Mouse (Mus musculus) spleen, adult 2 months (tissue): ENCODE data around the gene Patl1. TPM values are rescaled to one million over a fixed set of nuclear protein-coding genes. Genes with fewer than 3 reads are reported as not detected.
"Not testable (repeated sequence)": the region's sequence is repeated elsewhere in the genome, so short reads cannot be mapped to it uniquely, and the experiment has no call there.

Source experiments
- DNase-seq, 2 experiments: peaks; one replicate each; pipeline versions ENCODE4 v3.0.0 to v3.0.0-alpha.2; 2012 to 2021; ENCODE audit warnings: low spot score in 2 of 2, low read depth in 1 of 2
- H3K27ac ChIP-seq: fragments of 200-500 bp; 2 replicates; pipeline ENCODE4 v1.5.1; 2012; ENCODE audit warnings: low read length, inconsistent platforms; ENCODE audit not compliant: insufficient read depth
- H3K27me3 ChIP-seq: fragments of 200-500 bp; 2 replicates; pipeline ENCODE4 v1.6.1; 2012; ENCODE audit warnings: mild to moderate bottlenecking, moderate library complexity, low read length, inconsistent platforms; ENCODE audit not compliant: control insufficient read depth, insufficient read depth
- H3K36me3 ChIP-seq: fragments of 200-500 bp; 2 replicates; pipeline ENCODE4 v1.6.1; 2012; ENCODE audit warnings: mild to moderate bottlenecking, low read length, inconsistent platforms; ENCODE audit not compliant: control insufficient read depth, insufficient read depth
- H3K4me1 ChIP-seq: fragments of 200-500 bp; 2 replicates; pipeline ENCODE4 v1.6.1; 2011; ENCODE audit warnings: inconsistent platforms; ENCODE audit not compliant: control insufficient read depth, insufficient read depth, insufficient read length
- H3K4me3 ChIP-seq: fragments of 200-500 bp; 2 replicates; pipeline ENCODE4 v1.5.1; 2011; ENCODE audit warnings: mild to moderate bottlenecking, inconsistent platforms; ENCODE audit not compliant: insufficient read depth, insufficient read length; ENCODE audit errors: extremely low read depth
- CTCF ChIP-seq: fragments of 200-500 bp; IDR thresholded peaks from 2 replicates; pipeline ENCODE4 v1.5.1; 2011; ENCODE audit warnings: mild to moderate bottlenecking, inconsistent platforms; ENCODE audit not compliant: insufficient read depth, insufficient read length, insufficient replicate concordance; ENCODE audit errors: extremely low read depth
- POLR2A ChIP-seq: fragments of 200-500 bp; IDR thresholded peaks from 2 replicates; pipeline ENCODE4 v1.6.1; 2011; ENCODE audit warnings: low read depth, low read length, inconsistent platforms
- WGBS: fragments of 180-500 bp; shearing (Covaris S2); methylation state at CpG from one replicate; pipeline ENCODE4 v1.1.7; 2018; 5-methylcytosine and 5-hydroxymethylcytosine counted together
- polyA plus RNA-seq: library from polyadenylated mRNA; depleted of rRNA; stranded (reverse); fragments of >200 nt; gene quantifications from 2 replicates; pipeline ENCODE4 v1.2.3, GENCODE M21; 2012; rRNA removed

The Patl1 gene
- 12.6 and 13.7 TPM in 2 replicates for polyA plus RNA-seq

DNA sequence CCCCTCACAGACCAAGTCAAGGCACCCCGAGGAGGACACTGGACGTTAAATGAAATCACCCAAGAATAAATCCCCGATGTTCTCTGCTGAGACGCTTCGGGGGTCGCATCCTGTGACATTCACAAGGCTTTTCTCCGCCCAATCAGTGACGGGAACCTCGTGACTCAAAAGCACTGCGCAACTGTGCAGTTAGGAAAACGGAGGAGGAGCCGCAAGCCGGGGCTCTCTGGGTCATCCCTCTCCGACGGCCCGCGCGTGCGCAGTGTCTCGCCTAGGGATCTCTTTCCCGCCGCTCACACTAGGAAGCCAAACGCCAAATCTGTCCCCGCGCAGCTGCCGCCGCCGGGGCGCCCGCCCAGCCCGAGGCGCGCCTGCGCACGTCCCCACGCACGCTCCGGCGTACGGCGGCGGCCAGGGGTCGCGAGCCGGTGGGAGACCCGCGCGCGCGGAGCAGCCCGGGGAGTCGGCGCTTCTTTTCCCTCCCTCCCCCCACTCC is at the start of gene Patl1:
Gene Patl1, plus strand, starts transcription at position 363 of the 496 bp plus-strand sequence.
- peak within 1 kb of the TSS; percentile 88 for H3K4me3 ChIP-seq
- DNase-seq = peak; percentile 95 to 96
- H3K4me1 ChIP-seq = peaks cover 3% of the 10 kb centered on the region
- peaks cover 4% of the 10 kb centered on the region; the same call in 1 of the 2 replicates for H3K36me3 ChIP-seq
- peak within 1 kb of the TSS; percentile 82 for H3K27ac ChIP-seq
- no peaks in the 10 kb centered on the region for H3K27me3 ChIP-seq
- WGBS = 1% methylated on average over 53 of the region's 53 CpGs
- TF ChIP-seq POLR2A = peak; percentile 66
- no peak for TF ChIP-seq CTCF

DNA sequence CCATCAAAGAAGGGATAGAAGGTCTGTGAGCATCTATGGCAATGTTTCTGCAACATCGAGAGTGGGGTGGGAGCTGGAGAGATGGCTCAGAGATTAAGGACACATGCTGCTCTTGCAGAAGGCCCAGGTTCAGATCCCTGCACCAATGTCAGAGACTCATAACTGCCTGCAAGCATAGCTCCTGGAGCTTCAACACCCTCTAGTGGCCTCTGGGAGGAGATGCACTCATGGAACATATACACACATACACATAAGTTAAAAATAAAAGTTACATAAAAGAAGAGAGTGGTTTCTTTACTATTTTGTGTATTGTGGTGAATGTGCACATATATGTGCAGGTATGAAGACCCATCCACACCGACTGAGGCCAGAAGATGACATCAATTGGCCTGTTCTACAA is 44.4 kb upstream of the Patl1 start:
- Histone ChIP-seq H3K4me1 (no peaks in the 10 kb centered on the region), H3K27ac (no peak overlapping the region), H3K36me3 (no peaks in the 10 kb centered on the region), H3K4me3 (no peak overlapping the region; the same call in 1 of the 2 replicates), H3K27me3 (no peaks in the 10 kb centered on the region)
- TF ChIP-seq CTCF (no peak), POLR2A (no peak)
- WGBS = 77% methylated on average over 2 of the region's 2 CpGs
- no peak for DNase-seq

DNA sequence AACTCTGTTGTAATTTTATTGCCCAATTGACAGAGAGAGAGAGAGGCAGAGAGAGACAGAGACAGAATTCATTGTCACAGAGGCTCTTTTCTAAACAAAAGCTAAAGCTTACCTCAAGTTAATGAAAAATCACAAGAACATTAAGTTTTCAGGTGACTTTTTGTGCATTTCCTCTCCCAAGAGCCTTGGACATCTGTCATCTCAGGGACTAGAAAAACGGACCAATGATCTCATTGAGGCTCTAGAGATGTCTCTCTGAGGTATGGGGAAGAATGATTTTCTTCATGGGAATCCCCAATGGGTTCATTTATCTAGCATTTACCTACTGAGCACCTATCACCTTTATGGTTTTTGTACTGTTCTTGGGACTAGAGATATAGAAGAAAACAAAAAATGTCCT is 37.2 kb upstream of the Patl1 start, which contains the start of gene Olfr1419:
Gene Olfr1419, minus strand, starts transcription at position 101 of the 400 bp plus-strand sequence.
- 51% methylated on average over 1 of the region's 1 CpGs for WGBS
- H3K27ac ChIP-seq = no peak within 1 kb of the TSS
- no peaks in the 10 kb centered on the region for H3K4me1 ChIP-seq
- no peak for DNase-seq
- no peaks in the 10 kb centered on the region for H3K27me3 ChIP-seq
- H3K36me3 ChIP-seq = no peaks in the 10 kb centered on the region
- H3K4me3 ChIP-seq = no peak within 1 kb of the TSS
- TF ChIP-seq POLR2A (no peak), CTCF (no peak)

- H3K27ac ChIP-seq, DNase-seq, H3K4me1 ChIP-seq, H3K27me3 ChIP-seq, H3K36me3 ChIP-seq, H3K4me3 ChIP-seq: not testable (repeated sequence)
- 74% methylated on average over 22 of the region's 22 CpGs for WGBS
Observed at GRCm38 (mm10) chr19:11878404-11878803, 33.8 kb upstream of the Patl1 start.

- no peak for DNase-seq
- no peaks in the 10 kb centered on the region for H3K4me1 ChIP-seq
- TF ChIP-seq CTCF (no peak), POLR2A (no peak)
- 54% methylated on average over 1 of the region's 1 CpGs for whole genome bisulfite sequencing
- H3K27ac ChIP-seq = no peak within 1 kb of the TSS
- H3K36me3 ChIP-seq = no peaks in the 10 kb centered on the region
- no peaks in the 10 kb centered on the region for H3K27me3 ChIP-seq
- no peak within 1 kb of the TSS for H3K4me3 ChIP-seq
Observed at GRCm38 (mm10) chr19:11886265-11886664, 25.9 kb upstream of the Patl1 start, which contains the start of gene Olfr1420. TSS of gene Olfr1420 (plus strand) at chr19:11886565.

DNA sequence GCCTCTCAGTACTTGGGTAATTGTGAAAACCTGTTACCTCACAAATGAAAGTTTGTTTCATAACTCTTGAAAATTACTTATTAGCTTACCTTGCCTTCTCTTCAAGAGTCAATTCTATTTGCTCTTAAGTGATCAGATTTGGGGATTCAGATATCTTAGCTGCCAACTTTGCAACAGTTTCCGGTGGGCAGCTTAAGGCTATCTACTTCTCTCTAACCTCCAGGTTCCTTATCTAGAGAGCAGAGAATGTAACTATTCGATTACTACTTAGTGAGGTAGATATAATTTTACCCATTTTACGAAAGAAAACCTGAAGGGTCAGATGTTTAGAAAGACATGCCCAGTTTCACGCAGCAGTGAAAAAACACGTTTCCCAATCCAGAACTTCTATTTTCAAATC is 1.2 kb upstream of the Patl1 start:
- Histone ChIP-seq H3K4me1 (peaks cover 3% of the 10 kb centered on the region; the same call in 1 of the 2 replicates), H3K27me3 (no peaks in the 10 kb centered on the region), H3K27ac (peak overlapping the region; percentile 82; the same call in 1 of the 2 replicates), H3K4me3 (no peak overlapping the region), H3K36me3 (peaks cover 4% of the 10 kb centered on the region; the same call in 1 of the 2 replicates)
- DNase-seq = no peak
- 76% methylated on average over 5 of the region's 5 CpGs for WGBS
- TF ChIP-seq CTCF (no peak), POLR2A (no peak)

GRCm38 (mm10) chr19:11911603-11912002 is 596 bp upstream of the Patl1 start:
- TF ChIP-seq POLR2A (no peak), CTCF (no peak)
- no peaks in the 10 kb centered on the region for H3K27me3 ChIP-seq
- H3K27ac ChIP-seq = peak overlapping the region; percentile 82
- WGBS = 1% methylated on average over 17 of the region's 17 CpGs
- peak overlapping the region; percentile 88 for H3K4me3 ChIP-seq
- H3K36me3 ChIP-seq = peaks cover 4% of the 10 kb centered on the region; the same call in 1 of the 2 replicates
- peaks cover 3% of the 10 kb centered on the region for H3K4me1 ChIP-seq
- DNase-seq = peak in 1 of 2 experiments; percentile 18
